Mouse (Mus musculus) liver, embryonic 13.5 days (tissue): ENCODE data around the gene Mtr. TPM values are rescaled to one million over a fixed set of nuclear protein-coding genes. Genes with fewer than 3 reads are reported as not detected.
A peak's percentile ranks its signal among the peaks of the same experiment; 100 is the strongest.

Experiments used
- ATAC-seq: fragments of 200-750 bp; cut with Nextera tagmentation; 2 replicates; pipeline ENCODE4 v1.8.0; 2017; ENCODE audit warnings: low read depth, mild to moderate bottlenecking, moderate number of reproducible peaks, moderate library complexity
- DNase-seq: peaks from one replicate; pipeline ENCODE4 v3.0.0; 2022
- H3K27ac ChIP-seq: fragments of 300-500 bp; sonication (generic); 2 replicates; pipeline ENCODE4 v1.5.1; 2015; ENCODE audit warnings: moderate library complexity, mild to moderate bottlenecking, inconsistent platforms
- H3K27me3 ChIP-seq: fragments of 300-500 bp; sonication (generic); 2 replicates; pipeline ENCODE4 v1.6.1; 2015; ENCODE audit warnings: mild to moderate bottlenecking, inconsistent platforms
- H3K36me3 ChIP-seq: fragments of 300-500 bp; sonication (generic); 2 replicates; pipeline ENCODE4 v1.6.1; 2015; ENCODE audit warnings: mild to moderate bottlenecking, inconsistent platforms
- H3K4me1 ChIP-seq: fragments of 300-500 bp; sonication (generic); replicated peaks from 2 replicates; pipeline ENCODE4 v1.6.1; 2015; ENCODE audit warnings: inconsistent platforms
- H3K4me2 ChIP-seq: fragments of 300-500 bp; sonication (generic); 2 replicates; pipeline ENCODE4 v1.6.1; 2015; ENCODE audit warnings: inconsistent platforms, mild to moderate bottlenecking, moderate library complexity
- H3K4me3 ChIP-seq: fragments of 300-500 bp; sonication (generic); replicated peaks from 2 replicates; pipeline ENCODE4 v1.5.1; 2015; ENCODE audit warnings: mild to moderate bottlenecking, inconsistent platforms
- H3K9ac ChIP-seq: fragments of 300-500 bp; sonication (generic); 2 replicates; pipeline ENCODE4 v1.6.1; 2015; ENCODE audit warnings: mild to moderate bottlenecking, inconsistent platforms
- H3K9me3 ChIP-seq: fragments of 300-500 bp; sonication (generic); replicated peaks from 2 replicates; pipeline ENCODE4 v1.6.1; 2016; ENCODE audit warnings: inconsistent platforms
- WGBS: fragments of 180-500 bp; shearing (Covaris S2); methylation state at CpG from one replicate; pipeline ENCODE4 v1.1.7; 2015; ENCODE audit not compliant: insufficient replicate concordance; 5-methylcytosine and 5-hydroxymethylcytosine counted together
- polyA plus RNA-seq: library from polyadenylated mRNA; unstranded; fragments of >200 nt; fragmentation: Nextera tagmentation; extraction: Ambion mirVana; gene quantifications from 2 replicates; pipeline ENCODE4 v1.2.1, GENCODE M21; 2015

Gene Mtr
- polyA plus RNA-seq, 1 experiment from 2014 or later = 9.4 TPM

GRCm38 (mm10) chr13:12232141-12232540 is 25.8 kb downstream of the Mtr start:
- H3K4me3 ChIP-seq = no peak overlapping the region
- no peaks in the 10 kb centered on the region for H3K4me1 ChIP-seq
- WGBS = 76% methylated on average over 4 of the region's 4 CpGs
- DNase-seq (no peak), ATAC-seq (no peak)
- no peak overlapping the region for H3K9ac ChIP-seq
- H3K9me3 ChIP-seq = no peaks in the 10 kb centered on the region
- no peak overlapping the region for H3K27ac ChIP-seq
- H3K27me3 ChIP-seq = no peaks in the 10 kb centered on the region
- H3K4me2 ChIP-seq = no peak overlapping the region
- H3K36me3 ChIP-seq = peaks cover 84% of the 10 kb centered on the region

- no peaks in the 10 kb centered on the region for H3K27me3 ChIP-seq
- H3K9ac ChIP-seq = no peak overlapping the region
- DNase-seq = no peak
- WGBS = 87% methylated on average over 4 of the region's 4 CpGs
- no peak overlapping the region for H3K4me2 ChIP-seq
- no peak overlapping the region for H3K4me3 ChIP-seq
- H3K36me3 ChIP-seq = peaks cover 83% of the 10 kb centered on the region
- no peaks in the 10 kb centered on the region for H3K9me3 ChIP-seq
- H3K4me1 ChIP-seq = no peaks in the 10 kb centered on the region
- no peak overlapping the region for H3K27ac ChIP-seq
- ATAC-seq = no peak
These were observed 29.7 kb downstream of the Mtr start for GRCm38 (mm10) chr13:12228248-12228647.

- ATAC-seq (no peak), DNase-seq (no peak)
- Histone ChIP-seq H3K4me3 (no peak overlapping the region), H3K27ac (no peak overlapping the region), H3K9ac (no peak overlapping the region), H3K4me2 (no peak overlapping the region), H3K9me3 (no peaks in the 10 kb centered on the region), H3K4me1 (no peaks in the 10 kb centered on the region), H3K27me3 (no peaks in the 10 kb centered on the region), H3K36me3 (peaks cover 79% of the 10 kb centered on the region)
- WGBS = 70% methylated on average over 5 of the region's 5 CpGs
These were observed 30.3 kb downstream of the Mtr start for GRCm38 (mm10) chr13:12227606-12228005.

GRCm38 (mm10) chr13:12218603-12219002 is 39.3 kb downstream of the Mtr start:
- peaks cover 81% of the 10 kb centered on the region for H3K36me3 ChIP-seq
- no peaks in the 10 kb centered on the region for H3K27me3 ChIP-seq
- no peak overlapping the region for H3K4me2 ChIP-seq
- no peak overlapping the region for H3K4me3 ChIP-seq
- DNase-seq = no peak
- H3K9me3 ChIP-seq = no peaks in the 10 kb centered on the region
- 78% methylated on average over 14 of the region's 14 CpGs for WGBS
- ATAC-seq = peak; percentile 74
- H3K9ac ChIP-seq = no peak overlapping the region
- H3K4me1 ChIP-seq = no peaks in the 10 kb centered on the region
- no peak overlapping the region for H3K27ac ChIP-seq

- no peak overlapping the region for H3K27ac ChIP-seq
- no peaks in the 10 kb centered on the region for H3K4me1 ChIP-seq
- ATAC-seq (no peak), DNase-seq (no peak)
- H3K4me2 ChIP-seq = no peak overlapping the region
- H3K36me3 ChIP-seq = peaks cover 78% of the 10 kb centered on the region
- H3K9ac ChIP-seq = no peak overlapping the region
- H3K27me3 ChIP-seq = no peaks in the 10 kb centered on the region
- no peaks in the 10 kb centered on the region for H3K9me3 ChIP-seq
- 83% methylated on average over 5 of the region's 5 CpGs for WGBS
- H3K4me3 ChIP-seq = no peak overlapping the region
These were observed 43.0 kb downstream of the Mtr start for GRCm38 (mm10) chr13:12214922-12215321.

GRCm38 (mm10) chr13:12211058-12211457 is 46.9 kb downstream of the Mtr start:
- Histone ChIP-seq H3K4me3 (no peak overlapping the region), H3K9ac (no peak overlapping the region), H3K4me2 (no peak overlapping the region), H3K36me3 (peaks cover 63% of the 10 kb centered on the region), H3K4me1 (no peaks in the 10 kb centered on the region), H3K9me3 (no peaks in the 10 kb centered on the region), H3K27ac (no peak overlapping the region), H3K27me3 (no peaks in the 10 kb centered on the region)
- no peak for ATAC-seq
- no peak for DNase-seq
- 80% methylated on average over 2 of the region's 2 CpGs for WGBS

GRCm38 (mm10) chr13:12210023-12210762 is 47.7 kb downstream of the Mtr start:
- H3K4me1 ChIP-seq = no peaks in the 10 kb centered on the region
- peaks cover 65% of the 10 kb centered on the region for H3K36me3 ChIP-seq
- no peaks in the 10 kb centered on the region for H3K27me3 ChIP-seq
- WGBS = 61% methylated on average over 10 of the region's 10 CpGs
- H3K9me3 ChIP-seq = no peaks in the 10 kb centered on the region
- H3K4me2 ChIP-seq = no peak overlapping the region
- ATAC-seq (peak; percentile 43; the same call in 1 of the 2 replicates), DNase-seq (peak; percentile 42)
- no peak overlapping the region for H3K9ac ChIP-seq
- H3K27ac ChIP-seq = no peak overlapping the region
- no peak overlapping the region for H3K4me3 ChIP-seq

- no peak overlapping the region for H3K4me2 ChIP-seq
- no peak for DNase-seq
- no peak overlapping the region for H3K4me3 ChIP-seq
- H3K9ac ChIP-seq = no peak overlapping the region
- H3K9me3 ChIP-seq = no peaks in the 10 kb centered on the region
- H3K4me1 ChIP-seq = no peaks in the 10 kb centered on the region
- H3K36me3 ChIP-seq = peaks cover 76% of the 10 kb centered on the region
- no peak for ATAC-seq
- H3K27me3 ChIP-seq = no peaks in the 10 kb centered on the region
- WGBS = 72% methylated on average over 5 of the region's 5 CpGs
- H3K27ac ChIP-seq = no peak overlapping the region
These were observed 57.5 kb downstream of the Mtr start for GRCm38 (mm10) chr13:12200372-12200771.

- H3K36me3 ChIP-seq = peaks cover 78% of the 10 kb centered on the region
- no peak overlapping the region for H3K9ac ChIP-seq
- no peak for DNase-seq
- H3K27me3 ChIP-seq = no peaks in the 10 kb centered on the region
- H3K9me3 ChIP-seq = no peaks in the 10 kb centered on the region
- H3K27ac ChIP-seq = no peak overlapping the region
- no peak overlapping the region for H3K4me2 ChIP-seq
- no peak for ATAC-seq
- no peak overlapping the region for H3K4me3 ChIP-seq
- 86% methylated on average over 2 of the region's 2 CpGs for WGBS
- no peaks in the 10 kb centered on the region for H3K4me1 ChIP-seq
These were observed 59.4 kb downstream of the Mtr start for GRCm38 (mm10) chr13:12198486-12198885.

GRCm38 (mm10) chr13:12196861-12197260 is 61.1 kb downstream of the Mtr start:
- no peak overlapping the region for H3K4me2 ChIP-seq
- H3K9me3 ChIP-seq = no peaks in the 10 kb centered on the region
- ATAC-seq = no peak
- H3K36me3 ChIP-seq = peaks cover 86% of the 10 kb centered on the region
- no peak overlapping the region for H3K9ac ChIP-seq
- no peak for DNase-seq
- WGBS = 79% methylated on average over 4 of the region's 4 CpGs
- no peaks in the 10 kb centered on the region for H3K27me3 ChIP-seq
- H3K27ac ChIP-seq = no peak overlapping the region
- H3K4me3 ChIP-seq = no peak overlapping the region
- no peaks in the 10 kb centered on the region for H3K4me1 ChIP-seq

GRCm38 (mm10) chr13:12196012-12196411 is 61.9 kb downstream of the Mtr start:
- no peaks in the 10 kb centered on the region for H3K9me3 ChIP-seq
- no peak overlapping the region for H3K9ac ChIP-seq
- peaks cover 84% of the 10 kb centered on the region for H3K36me3 ChIP-seq
- H3K27me3 ChIP-seq = no peaks in the 10 kb centered on the region
- no peaks in the 10 kb centered on the region for H3K4me1 ChIP-seq
- no peak overlapping the region for H3K27ac ChIP-seq
- no peak for DNase-seq
- no peak overlapping the region for H3K4me2 ChIP-seq
- no peak for ATAC-seq
- WGBS = 91% methylated on average over 3 of the region's 3 CpGs
- H3K4me3 ChIP-seq = no peak overlapping the region

- H3K9me3 ChIP-seq = no peaks in the 10 kb centered on the region
- DNase-seq = no peak
- no peaks in the 10 kb centered on the region for H3K27me3 ChIP-seq
- H3K9ac ChIP-seq = no peak overlapping the region
- H3K4me3 ChIP-seq = no peak overlapping the region
- H3K36me3 ChIP-seq = peaks cover 79% of the 10 kb centered on the region
- H3K27ac ChIP-seq = no peak overlapping the region
- H3K4me2 ChIP-seq = no peak overlapping the region
- 79% methylated on average over 12 of the region's 12 CpGs for WGBS
- H3K4me1 ChIP-seq = no peaks in the 10 kb centered on the region
- no peak for ATAC-seq
These were observed 62.8 kb downstream of the Mtr start for GRCm38 (mm10) chr13:12194942-12195662.
